Mouse (Mus musculus) adrenal gland, postnatal 14 days (tissue): ENCODE measurements at regions not wholly inside any gene's neighbourhood (a gene's known extent, or its start where the extent isn't known, plus 50 kb on each side); places are given as distances from the start of the nearest gene placed in this dataset.

Experiments
- DNase-seq: peaks from one replicate; pipeline ENCODE4 v3.0.0; 2021; ENCODE audit warnings: mixed read lengths

- DNase-seq: no peak
These were observed 288.3 kb upstream of the Alcam start for GRCm38 (mm10) chr16:52742166-52742565.

GRCm38 (mm10) chr16:52726120-52726844, 272.4 kb upstream of the Alcam start:
- no peak for DNase-seq

GRCm38 (mm10) chr16:52718231-52718932, 264.5 kb upstream of the Alcam start:
- DNase-seq: no peak

- no peak for DNase-seq
These were observed 236.4 kb upstream of the Alcam start for GRCm38 (mm10) chr16:52690272-52690671.

GRCm38 (mm10) chr16:52654825-52655224, 201.0 kb upstream of the Alcam start:
- DNase-seq: no peak
